Mouse (Mus musculus) fibroblast of lung, adult 2 months (primary cell): ENCODE results near the gene Zcchc10.
"Not testable (repeated sequence)": the region's sequence is repeated elsewhere in the genome, so short reads cannot be mapped to it uniquely, and the experiment has no call there.

Source experiments
- DNase-seq: peaks from one replicate; pipeline ENCODE4 v3.0.0-alpha.2; 2011; ENCODE audit warnings: low read depth

Zcchc10 gene

GRCm38 (mm10) chr11:53316996-53317395, 7.5 kb upstream of the Zcchc10 start:
- DNase-seq, result no peak

GRCm38 (mm10) chr11:53318041-53318440, 6.4 kb upstream of the Zcchc10 start:
- no peak for DNase-seq

DNA sequence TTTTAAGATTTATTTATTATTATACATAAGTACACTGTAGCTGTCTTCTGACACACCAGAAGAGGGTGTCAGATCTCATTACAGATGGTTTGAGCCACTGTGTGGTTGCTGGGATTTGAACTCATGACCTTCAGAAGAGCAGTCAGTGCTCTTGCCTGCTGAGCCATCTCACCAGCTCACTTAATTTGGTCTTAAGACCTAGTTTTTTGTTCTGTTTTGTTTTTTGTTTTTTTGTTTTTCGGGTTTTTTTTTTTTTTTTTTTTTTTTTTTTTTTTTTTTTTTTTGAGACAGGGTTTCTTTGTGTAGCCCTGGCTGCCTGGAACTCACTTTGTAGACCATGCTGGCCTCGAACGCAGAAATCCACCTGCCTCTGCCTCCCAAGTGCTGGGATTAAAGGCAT, 5.9 kb upstream of the Zcchc10 start:
- not testable (repeated sequence) for DNase-seq

- DNase-seq, result not testable (repeated sequence)
These were observed 4.6 kb upstream of the Zcchc10 start for GRCm38 (mm10) chr11:53319867-53320266.

DNA sequence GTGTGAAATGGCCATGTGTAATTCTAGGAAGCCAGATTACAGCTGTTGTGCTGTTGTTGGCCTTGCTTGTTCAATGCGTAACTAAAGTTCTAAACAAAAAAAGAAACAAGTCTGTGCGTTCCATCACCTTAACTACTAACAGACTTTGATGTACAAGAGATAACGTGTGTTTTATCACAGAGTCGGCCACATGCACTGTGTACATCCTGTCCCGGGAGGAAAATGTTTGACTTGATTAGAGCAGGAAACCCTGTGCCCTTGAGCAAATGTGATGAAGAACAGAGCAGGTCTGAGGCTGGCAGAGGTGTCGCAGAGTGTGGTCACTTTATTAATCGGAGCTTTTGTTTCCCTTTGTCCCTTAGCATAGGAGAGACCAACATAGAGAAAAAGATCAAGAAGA, 5.8 kb downstream of the Zcchc10 start:
- DNase-seq, result no peak

DNA sequence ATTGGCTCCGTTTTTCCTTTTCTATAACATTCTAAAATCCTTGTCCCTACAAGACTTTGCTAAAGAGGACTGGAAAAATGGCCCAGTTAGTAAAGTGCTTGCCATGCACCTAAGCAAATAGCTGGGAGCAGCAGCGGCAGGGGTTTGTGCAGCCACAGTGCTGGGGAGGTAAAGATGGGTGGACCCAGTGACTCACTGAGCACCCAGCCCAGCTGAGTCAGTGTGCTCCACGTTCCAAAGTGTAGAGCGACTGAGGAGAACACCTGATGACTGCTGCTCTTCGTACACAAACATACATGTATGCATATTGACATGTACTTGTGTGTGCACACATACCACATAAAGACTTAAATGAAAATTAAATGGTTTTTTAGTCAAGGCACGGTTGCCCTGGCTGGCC, 6.6 kb downstream of the Zcchc10 start:
- DNase-seq, result no peak

DNA sequence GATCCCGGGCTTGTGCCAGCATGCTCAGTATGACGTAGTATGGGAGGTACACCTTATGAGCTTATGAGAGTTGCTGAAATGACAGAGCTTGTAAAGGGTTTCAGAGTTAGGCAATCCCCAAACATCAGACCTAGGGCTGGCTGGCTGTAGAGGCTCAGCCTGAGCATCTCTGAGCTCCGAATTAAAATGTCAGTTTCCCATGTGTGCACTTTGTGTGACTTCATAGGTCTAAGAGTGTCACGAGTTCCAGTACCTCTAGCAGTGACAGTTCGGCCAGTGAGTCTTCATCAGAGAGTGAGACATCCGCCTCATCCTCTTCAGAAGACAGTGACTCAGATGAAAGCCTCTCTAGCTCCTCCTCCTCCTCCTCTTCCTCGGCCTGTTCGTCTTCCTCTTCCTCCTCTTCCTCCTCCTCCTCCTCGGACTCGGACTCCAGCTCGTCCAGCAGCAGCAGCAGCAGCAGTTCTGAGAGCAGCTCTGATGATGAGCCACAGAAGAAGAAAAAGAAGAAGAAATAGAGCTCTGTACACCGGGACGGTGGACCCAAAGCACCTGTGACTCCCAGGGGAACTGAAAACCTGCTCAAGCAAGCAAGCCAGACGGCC, 7.7 kb downstream of the Zcchc10 start:
- no peak for DNase-seq

DNA sequence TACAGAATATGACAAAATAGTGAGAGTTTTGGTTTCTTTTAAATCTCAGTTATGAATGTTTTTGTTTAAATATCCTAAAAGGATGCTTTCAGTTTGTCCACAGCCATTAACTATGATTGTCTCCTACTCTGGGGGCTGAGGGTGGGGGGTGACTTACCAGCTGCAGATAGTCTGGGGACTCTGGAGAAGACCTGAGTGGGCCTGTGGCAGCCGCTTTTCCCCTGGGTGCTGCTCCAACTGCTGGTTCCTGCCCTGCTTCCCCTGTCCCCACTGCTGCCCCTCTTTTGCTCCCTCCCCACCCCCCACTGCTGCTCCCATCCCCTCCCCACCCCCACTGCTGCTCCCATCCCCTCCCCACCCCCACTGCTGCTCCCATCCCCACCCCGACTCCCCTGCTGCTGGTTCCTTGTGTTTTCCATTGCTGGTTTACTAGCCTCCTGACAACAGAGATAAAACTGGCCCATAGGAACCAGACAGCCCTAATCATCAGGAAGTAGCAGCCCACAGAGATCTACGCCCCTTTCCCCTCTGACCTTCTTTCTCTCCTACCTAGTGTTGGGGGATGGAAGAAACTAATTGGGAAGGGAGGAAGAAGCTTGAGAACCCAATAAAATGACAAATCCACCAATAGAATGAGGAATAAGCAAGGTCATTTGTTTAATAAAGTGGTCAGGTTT, 11.2 kb downstream of the Zcchc10 start:
- DNase-seq, result no peak

GRCm38 (mm10) chr11:53336182-53336571, 11.7 kb downstream of the Zcchc10 start:
- DNase-seq, result no peak

GRCm38 (mm10) chr11:53336924-53337323, 12.4 kb downstream of the Zcchc10 start:
- no peak for DNase-seq

DNA sequence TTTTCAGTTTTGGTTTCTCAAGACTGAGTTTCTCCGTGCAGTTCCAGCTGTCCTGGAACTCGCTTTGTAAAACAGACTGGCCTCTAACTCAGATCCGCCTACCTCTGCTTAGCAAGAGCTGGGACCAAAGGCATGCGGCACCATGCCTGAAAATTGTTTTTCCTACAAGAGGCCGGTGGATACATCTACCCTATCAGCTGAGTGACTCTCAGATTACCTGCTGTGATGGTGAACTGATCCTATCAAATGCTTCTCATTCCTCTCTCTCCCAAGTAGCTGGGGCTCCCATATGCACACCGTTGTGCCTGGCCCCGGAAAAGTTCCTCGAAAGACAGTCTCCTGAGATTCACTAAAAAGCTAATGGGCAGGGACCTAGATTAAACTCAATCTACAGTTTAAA, 13.2 kb downstream of the Zcchc10 start:
- DNase-seq, result no peak

DNA sequence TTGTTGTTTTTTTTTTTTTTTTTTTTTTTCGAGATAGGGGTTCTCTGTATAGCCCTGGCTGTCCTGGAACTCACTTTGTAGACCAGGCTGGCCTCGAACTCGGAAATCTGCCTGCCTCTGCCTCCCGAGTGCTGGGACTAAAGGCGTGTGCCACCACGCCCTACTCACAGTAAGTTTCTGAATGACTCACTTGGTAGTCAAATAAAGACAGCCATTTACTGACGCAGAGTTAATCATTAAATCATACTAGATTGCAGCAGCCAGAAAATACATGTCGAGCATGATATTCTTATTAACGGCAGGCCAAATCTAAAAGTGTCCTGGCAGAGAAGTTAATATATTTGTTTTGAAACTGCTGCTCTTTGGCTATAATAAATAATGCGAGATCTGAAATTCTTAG, 16.5 kb downstream of the Zcchc10 start:
- DNase-seq, result not testable (repeated sequence)

GRCm38 (mm10) chr11:53342711-53343110, 18.2 kb downstream of the Zcchc10 start:
- no peak for DNase-seq

- no peak for DNase-seq
These were observed 20.8 kb downstream of the Zcchc10 start for GRCm38 (mm10) chr11:53345328-53345727.

GRCm38 (mm10) chr11:53345738-53346137, 21.3 kb downstream of the Zcchc10 start:
- no peak for DNase-seq

GRCm38 (mm10) chr11:53350291-53351223, 26.1 kb downstream of the Zcchc10 start, which contains the start of gene Aff4:
TSS of gene Aff4 (plus strand) at chr11:53350833.
- DNase-seq, result no peak

- DNase-seq, result no peak
These were observed 26.9 kb downstream of the Zcchc10 start for GRCm38 (mm10) chr11:53351224-53351942.

DNA sequence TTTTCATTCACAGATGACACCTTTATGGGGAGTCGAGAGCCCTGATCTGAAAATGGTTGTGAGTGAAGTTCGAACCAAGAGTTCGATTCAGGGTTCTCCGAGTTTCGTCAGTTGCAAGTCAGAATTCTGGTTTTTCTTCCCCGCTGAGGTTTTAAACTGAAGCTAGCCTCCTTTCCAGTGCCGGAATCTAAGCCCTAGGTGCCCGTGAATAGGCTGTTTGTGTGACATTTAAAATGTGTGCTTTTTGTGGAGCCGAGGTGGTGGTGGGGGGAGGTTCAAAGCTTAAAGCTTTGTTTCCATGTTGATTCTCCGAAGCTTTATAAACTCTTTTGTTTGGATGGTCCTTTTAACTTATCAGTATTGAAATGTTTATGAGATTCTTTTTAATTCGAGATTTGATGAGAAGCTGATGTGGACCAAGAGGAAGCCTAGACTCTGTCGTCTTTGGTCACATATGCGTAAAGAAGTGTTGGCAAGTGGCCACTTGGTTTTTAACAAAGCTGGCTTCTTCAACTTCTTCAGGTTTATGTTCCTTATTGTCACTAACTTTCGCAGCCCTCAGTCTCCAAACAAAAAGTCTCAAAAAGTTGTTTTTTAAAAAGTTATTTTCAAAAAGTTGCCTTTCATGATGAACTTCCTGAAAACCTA, 27.6 kb downstream of the Zcchc10 start:
- DNase-seq, result no peak

DNA sequence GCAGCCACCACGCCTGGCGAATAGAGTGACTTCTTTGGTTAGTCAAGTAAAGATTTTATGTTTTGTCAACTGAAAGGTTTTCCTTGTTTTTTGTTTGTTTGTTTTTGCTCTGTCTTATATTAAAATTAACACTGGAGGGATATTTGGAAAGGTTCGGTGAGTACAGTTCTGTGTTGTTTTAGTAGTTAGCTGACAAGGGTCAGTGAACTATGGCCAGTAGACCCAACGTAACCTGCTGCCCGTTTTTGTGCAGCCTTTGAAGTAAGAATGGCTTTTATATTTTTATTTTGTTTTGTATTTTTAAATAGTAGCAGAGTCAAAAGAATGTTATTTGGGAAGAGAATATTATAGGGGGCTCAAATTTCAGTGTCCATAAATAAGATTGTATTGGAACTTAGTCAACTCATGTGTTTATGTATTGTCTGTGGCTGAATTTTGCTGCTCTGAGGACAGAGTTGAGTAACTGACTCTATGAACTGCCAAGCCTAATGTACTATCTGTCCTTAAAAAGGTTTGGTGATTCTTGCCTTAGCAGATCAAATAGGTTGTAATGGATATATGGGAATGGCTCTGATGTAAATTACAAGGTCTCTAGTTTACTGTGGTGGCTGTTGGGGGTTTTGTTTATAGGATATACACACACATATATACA, 34.2 kb downstream of the Zcchc10 start:
- DNase-seq, result no peak

DNA sequence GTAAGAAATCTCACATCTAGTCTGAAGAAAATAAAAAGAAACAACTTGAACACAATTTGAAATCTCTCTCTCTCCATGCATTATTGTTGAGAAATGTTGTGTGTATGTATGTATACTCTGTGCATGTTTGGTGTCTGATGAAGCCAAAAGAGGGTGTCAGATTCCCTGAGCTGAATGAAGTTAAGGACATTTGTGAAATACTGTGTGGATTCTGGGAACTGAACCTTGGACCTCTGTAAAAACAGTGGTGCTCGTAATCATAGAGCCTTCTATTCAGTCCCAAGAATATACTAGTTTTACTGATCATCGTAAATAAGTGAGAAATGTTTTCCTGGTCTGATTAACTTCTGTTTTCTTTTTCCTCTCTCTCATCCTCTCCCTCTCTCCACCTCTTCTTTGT, 42.6 kb downstream of the Zcchc10 start:
- DNase-seq, result no peak

DNA sequence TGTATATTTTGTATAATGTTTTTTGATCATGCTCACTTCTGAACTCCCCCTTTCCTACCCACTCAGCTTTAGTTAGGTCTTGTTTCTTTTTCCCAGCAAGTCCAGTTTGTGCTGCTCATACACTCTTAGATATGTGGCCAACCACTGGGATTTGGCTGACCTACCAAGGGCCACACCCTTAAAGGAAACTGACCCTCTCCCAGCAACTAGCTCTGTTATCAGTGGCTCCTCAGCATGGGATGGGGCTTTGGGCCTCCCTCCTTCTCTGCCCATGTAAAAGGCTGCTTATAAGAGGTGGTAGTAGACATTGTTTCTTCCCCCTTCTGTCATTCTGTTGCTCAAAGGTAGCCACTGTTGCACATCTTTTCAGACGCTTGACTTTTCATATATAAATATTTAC, 54.4 kb downstream of the Zcchc10 start:
- DNase-seq, result no peak
